Mouse (Mus musculus) kidney, postnatal 4 days (tissue): ENCODE measurements at regions not wholly inside any gene's neighbourhood (a gene's known extent, or its start where the extent isn't known, plus 50 kb on each side); places are given as distances from the start of the nearest gene placed in this dataset.
A peak's percentile ranks its signal among the peaks of the same experiment; 100 is the strongest.
"Not testable (repeated sequence)": the region's sequence is repeated elsewhere in the genome, so short reads cannot be mapped to it uniquely, and the experiment has no call there.

Source experiments
- DNase-seq, 2 experiments: peaks; one replicate each; pipeline ENCODE4 v3.0.0; 2021; ENCODE audit warnings: mixed read lengths in 2 of 2

GRCm38 (mm10) chrX:122935358-122935757 is 94.1 kb downstream of the Gm17521 start:
- no peak for DNase-seq

- no peak for DNase-seq
Measured at GRCm38 (mm10) chrX:122892682-122893081, 136.8 kb downstream of the Gm17521 start.

GRCm38 (mm10) chrX:122854453-122854852 is 175.0 kb downstream of the Gm17521 start:
- DNase-seq: no peak

DNA sequence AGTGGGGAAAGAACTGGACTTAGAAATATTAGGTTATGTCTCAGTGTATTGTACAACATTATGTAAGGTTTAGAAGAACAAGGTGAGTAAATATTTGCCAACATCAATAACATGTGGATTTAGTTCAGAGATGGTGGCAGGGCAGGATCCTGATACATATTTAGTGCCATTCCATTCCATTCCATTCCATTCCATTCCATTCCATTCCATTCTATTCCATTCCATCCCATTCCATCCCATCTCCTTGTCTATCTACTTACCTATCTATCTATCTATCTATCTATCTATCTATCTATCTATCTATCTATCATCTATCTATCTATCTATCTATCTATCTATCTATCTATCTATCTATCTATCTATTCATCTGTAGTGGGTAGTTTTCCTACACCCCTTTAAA is 198.2 kb downstream of the Gm17521 start:
- DNase-seq: not testable (repeated sequence)

DNA sequence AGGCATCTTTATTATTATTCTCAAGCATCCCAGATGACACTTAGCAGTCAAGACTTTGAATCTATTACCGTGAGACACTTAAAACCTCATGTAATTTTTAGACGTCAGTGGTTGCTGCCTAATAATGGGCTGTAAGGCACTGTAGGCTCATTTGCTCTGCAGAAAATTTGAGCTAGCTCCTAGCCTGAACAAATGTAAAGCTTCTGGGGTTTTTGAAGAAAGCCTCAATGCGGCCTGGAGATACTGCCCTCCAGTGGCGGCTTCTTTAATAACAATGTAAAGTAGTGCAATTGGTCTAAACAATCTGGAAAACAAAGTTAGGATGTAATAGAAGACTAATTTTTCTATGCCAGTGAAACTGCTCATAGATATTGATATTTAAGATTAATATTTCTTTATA is 203.4 kb downstream of the Gm17521 start:
- peak; percentile 1 to 3 for DNase-seq
